Mouse (Mus musculus) lung, embryonic 16.5 days (tissue): ENCODE data around the gene Tnn. TPM values are rescaled to one million over a fixed set of nuclear protein-coding genes. Genes with fewer than 3 reads are reported as not detected.

ENCODE experiments used
- ATAC-seq: fragments of 200-750 bp; cut with Nextera tagmentation; 2 replicates; pipeline ENCODE4 v1.8.0; 2017; ENCODE audit warnings: low read depth, mild to moderate bottlenecking, moderate library complexity
- H3K27ac ChIP-seq: fragments of 300-500 bp; sonication (generic); 2 replicates; pipeline ENCODE4 v1.5.1; 2014; ENCODE audit warnings: mild to moderate bottlenecking, control low read depth, low read length
- H3K27me3 ChIP-seq: fragments of 300-500 bp; sonication (generic); 2 replicates; pipeline ENCODE4 v1.6.1; 2014; ENCODE audit warnings: low read depth, low read length, mixed read lengths; ENCODE audit not compliant: control insufficient read depth, insufficient read depth
- H3K36me3 ChIP-seq: fragments of 300-500 bp; sonication (generic); 2 replicates; pipeline ENCODE4 v1.6.1; 2014; ENCODE audit warnings: low read length; ENCODE audit not compliant: control insufficient read depth, insufficient read depth
- H3K4me1 ChIP-seq: fragments of 300-500 bp; sonication (generic); replicated peaks from 2 replicates; pipeline ENCODE4 v1.6.1; 2014; ENCODE audit warnings: low read length, mixed read lengths; ENCODE audit not compliant: control insufficient read depth, insufficient read depth
- H3K4me2 ChIP-seq: fragments of 300-500 bp; sonication (generic); 2 replicates; pipeline ENCODE4 v1.6.1; 2014; ENCODE audit warnings: low read depth, low read length, control low read depth
- H3K4me3 ChIP-seq: fragments of 300-500 bp; sonication (generic); 2 replicates; pipeline ENCODE4 v1.5.1; 2014; ENCODE audit warnings: mild to moderate bottlenecking, low read length, control low read depth
- H3K9ac ChIP-seq: fragments of 300-500 bp; sonication (generic); 2 replicates; pipeline ENCODE4 v1.6.1; 2014; ENCODE audit warnings: low read length, control low read depth
- H3K9me3 ChIP-seq: fragments of 300-500 bp; sonication (generic); 2 replicates; pipeline ENCODE4 v1.6.1; 2016; ENCODE audit warnings: low read length; ENCODE audit not compliant: control insufficient read depth
- WGBS: fragments of 180-500 bp; shearing (Covaris S2); extraction: QIAGEN DNeasy Blood & Tissue Kit; methylation state at CpG from one replicate; pipeline ENCODE4 v1.1.7; 2014; 5-methylcytosine and 5-hydroxymethylcytosine counted together
- polyA plus RNA-seq: library from polyadenylated mRNA; unstranded; fragments of >200 nt; fragmentation: Nextera tagmentation; extraction: Ambion mirVana; gene quantifications from 2 replicates; pipeline ENCODE4 v1.2.1, GENCODE M21; 2015

Tnn gene
- polyA plus RNA-seq, 1 experiment from 2014 or later, result 1.6 TPM

GRCm38 (mm10) chr1:160149291-160149906, 4.0 kb downstream of the Tnn start:
- H3K9me3 ChIP-seq, result no peaks in the 10 kb centered on the region
- 50% methylated on average over 11 of the region's 11 CpGs for WGBS
- H3K27ac ChIP-seq, result no peak overlapping the region
- no peak for ATAC-seq
- no peak overlapping the region for H3K4me2 ChIP-seq
- H3K27me3 ChIP-seq, result no peaks in the 10 kb centered on the region
- no peaks in the 10 kb centered on the region for H3K4me1 ChIP-seq
- no peak overlapping the region for H3K4me3 ChIP-seq
- no peak overlapping the region for H3K9ac ChIP-seq
- H3K36me3 ChIP-seq, result no peaks in the 10 kb centered on the region

GRCm38 (mm10) chr1:160147274-160147673, 6.1 kb downstream of the Tnn start:
- Histone ChIP-seq H3K4me1 (no peaks in the 10 kb centered on the region), H3K36me3 (no peaks in the 10 kb centered on the region), H3K27me3 (no peaks in the 10 kb centered on the region), H3K27ac (no peak overlapping the region), H3K4me3 (no peak overlapping the region), H3K9me3 (no peaks in the 10 kb centered on the region), H3K9ac (no peak overlapping the region), H3K4me2 (no peak overlapping the region)
- ATAC-seq, result no peak
- WGBS, result 67% methylated on average over 7 of the region's 7 CpGs

DNA sequence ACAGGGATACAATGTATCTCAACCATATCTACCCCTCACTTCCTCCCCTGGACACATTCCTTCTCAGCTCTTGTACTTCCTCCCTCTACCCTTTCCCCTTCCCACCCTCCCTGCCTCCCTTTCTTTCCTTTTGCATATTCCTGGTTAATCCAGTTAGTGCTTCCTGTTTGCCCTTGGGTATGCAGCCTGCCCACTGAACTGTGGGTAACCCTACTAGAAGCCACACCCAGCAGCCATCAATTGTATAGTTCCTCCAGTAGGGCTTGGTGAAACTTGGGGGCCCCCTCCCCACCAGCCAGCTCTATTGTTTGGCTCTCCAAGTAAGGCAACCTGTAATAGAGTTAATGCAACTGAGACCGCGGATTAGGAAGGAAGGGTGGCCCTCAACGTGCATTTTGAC, 7.8 kb downstream of the Tnn start:
- WGBS, result 69% methylated on average over 3 of the region's 3 CpGs
- ATAC-seq, result no peak
- Histone ChIP-seq H3K4me3 (no peak overlapping the region), H3K4me1 (no peaks in the 10 kb centered on the region), H3K36me3 (no peaks in the 10 kb centered on the region), H3K27me3 (no peaks in the 10 kb centered on the region), H3K9me3 (no peaks in the 10 kb centered on the region), H3K9ac (no peak overlapping the region), H3K4me2 (no peak overlapping the region), H3K27ac (no peak overlapping the region)

DNA sequence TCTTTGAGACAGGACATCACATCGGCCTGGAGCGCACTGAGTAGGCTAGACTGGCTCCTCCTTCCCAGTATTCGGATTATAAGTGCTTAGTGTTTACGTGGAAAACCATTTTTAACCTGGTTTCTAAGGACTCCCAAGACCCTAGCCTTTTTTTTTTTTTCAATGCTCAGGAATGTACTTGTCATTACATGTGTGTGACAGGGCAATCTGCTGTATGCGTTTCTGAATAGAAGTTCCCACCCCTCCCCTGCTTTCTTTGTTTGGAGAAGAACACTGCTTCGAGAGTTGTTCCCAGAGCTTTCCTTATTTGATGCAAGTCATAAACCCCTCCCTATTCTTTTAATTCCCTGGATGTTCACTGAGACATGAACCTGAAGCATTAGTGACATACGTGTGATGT, 9.0 kb downstream of the Tnn start:
- Histone ChIP-seq H3K36me3 (no peaks in the 10 kb centered on the region), H3K9ac (no peak overlapping the region), H3K4me1 (no peaks in the 10 kb centered on the region), H3K4me3 (no peak overlapping the region), H3K4me2 (no peak overlapping the region), H3K27me3 (no peaks in the 10 kb centered on the region), H3K9me3 (no peaks in the 10 kb centered on the region), H3K27ac (no peak overlapping the region)
- WGBS, result 61% methylated on average over 7 of the region's 7 CpGs
- ATAC-seq, result no peak

DNA sequence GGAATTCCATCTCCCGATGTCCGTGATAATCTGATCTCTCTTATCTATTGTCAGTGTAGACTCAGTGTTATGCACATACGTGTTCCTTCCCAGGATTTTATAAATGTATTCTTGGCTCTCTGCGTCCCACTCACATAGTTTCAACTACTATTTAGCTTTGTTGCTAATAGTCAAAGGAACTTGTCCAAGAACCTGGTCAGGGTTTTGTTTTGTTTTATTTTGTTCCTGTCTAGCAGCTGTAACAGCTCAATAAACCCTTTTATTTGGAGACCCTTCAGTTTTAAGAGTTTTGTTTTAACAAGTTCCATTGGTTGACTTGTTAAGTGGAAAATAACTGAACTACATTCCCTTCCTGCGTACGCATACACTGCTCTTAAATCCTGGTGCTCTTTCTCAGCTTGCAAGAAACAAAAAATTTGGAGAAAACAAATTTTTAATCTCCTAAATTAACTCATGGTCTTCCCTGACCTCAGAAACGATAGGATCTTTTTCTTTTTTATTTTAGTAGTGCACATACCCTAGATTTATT, 17.0 kb downstream of the Tnn start:
- Histone ChIP-seq H3K36me3 (no peaks in the 10 kb centered on the region), H3K27me3 (no peaks in the 10 kb centered on the region), H3K4me2 (no peak overlapping the region), H3K9ac (no peak overlapping the region), H3K27ac (no peak overlapping the region), H3K4me3 (no peak overlapping the region), H3K9me3 (no peaks in the 10 kb centered on the region), H3K4me1 (no peaks in the 10 kb centered on the region)
- ATAC-seq, result no peak
- WGBS, result 45% methylated on average over 7 of the region's 7 CpGs

GRCm38 (mm10) chr1:160133464-160134079, 19.8 kb downstream of the Tnn start:
- H3K27ac ChIP-seq, result no peak overlapping the region
- H3K4me3 ChIP-seq, result no peak overlapping the region
- 34% methylated on average over 4 of the region's 4 CpGs for WGBS
- H3K4me2 ChIP-seq, result no peak overlapping the region
- H3K36me3 ChIP-seq, result no peaks in the 10 kb centered on the region
- no peaks in the 10 kb centered on the region for H3K9me3 ChIP-seq
- H3K4me1 ChIP-seq, result no peaks in the 10 kb centered on the region
- no peaks in the 10 kb centered on the region for H3K27me3 ChIP-seq
- no peak overlapping the region for H3K9ac ChIP-seq
- ATAC-seq, result no peak

GRCm38 (mm10) chr1:160123957-160124356, 29.4 kb downstream of the Tnn start:
- H3K4me1 ChIP-seq, result no peaks in the 10 kb centered on the region
- H3K36me3 ChIP-seq, result no peaks in the 10 kb centered on the region
- H3K27me3 ChIP-seq, result no peaks in the 10 kb centered on the region
- H3K9ac ChIP-seq, result no peak overlapping the region
- no peak overlapping the region for H3K4me3 ChIP-seq
- ATAC-seq, result no peak
- H3K4me2 ChIP-seq, result no peak overlapping the region
- WGBS, result 74% methylated on average over 2 of the region's 2 CpGs
- no peaks in the 10 kb centered on the region for H3K9me3 ChIP-seq
- no peak overlapping the region for H3K27ac ChIP-seq

GRCm38 (mm10) chr1:160108604-160109003, 44.8 kb downstream of the Tnn start:
- WGBS, result 53% methylated on average over 2 of the region's 2 CpGs
- no peaks in the 10 kb centered on the region for H3K9me3 ChIP-seq
- no peak for ATAC-seq

GRCm38 (mm10) chr1:160105426-160105825, 48.0 kb downstream of the Tnn start:
- Histone ChIP-seq H3K36me3 (no peaks in the 10 kb centered on the region), H3K4me3 (no peak overlapping the region), H3K9me3 (no peaks in the 10 kb centered on the region), H3K4me1 (no peaks in the 10 kb centered on the region), H3K27me3 (no peaks in the 10 kb centered on the region), H3K9ac (no peak overlapping the region), H3K4me2 (no peak overlapping the region), H3K27ac (no peak overlapping the region)
- 68% methylated on average over 5 of the region's 5 CpGs for WGBS
- ATAC-seq, result peak; percentile 65; the same call in 1 of the 2 replicates

More at GRCm38 (mm10) chr1:160108604-160109003, 44.8 kb downstream of the Tnn start:
- no peak overlapping the region for H3K4me2 ChIP-seq
- H3K36me3 ChIP-seq, result no peaks in the 10 kb centered on the region
- H3K4me3 ChIP-seq, result no peak overlapping the region
- no peaks in the 10 kb centered on the region for H3K4me1 ChIP-seq
- no peak overlapping the region for H3K9ac ChIP-seq
- H3K27ac ChIP-seq, result no peak overlapping the region
- H3K27me3 ChIP-seq, result no peaks in the 10 kb centered on the region
